8 mouse cellular contexts compared by ENCODE assay signal in genomic region chrX:16766156-16766555, GRCm38 (mm10). TPM values are rescaled to one million over a fixed set of nuclear protein-coding genes. Genes with fewer than 3 reads are reported as not detected.
A peak's percentile ranks its signal among the peaks of the same experiment; 100 is the strongest.
DNase-seq lines count a peak whose midpoint lies in the region; ATAC-seq lines count a peak whose summit lies in the region.

No protein-coding gene starts in this region.

- DNase-seq in heart, postnatal 10 days: peak; percentile 5 to 11
- DNase-seq in heart, adult 9 months (ENCODE audit: low spot score in 2 of 2): no peak
- DNase-seq in urinary bladder, postnatal 14 days (ENCODE audit: low spot score): peak; percentile 8
- DNase-seq in urinary bladder, postnatal 10 days (ENCODE audit: low spot score): no peak
- peak; percentile 25 to 27 for DNase-seq in left cerebral cortex, adult 18-20 months (ENCODE audit: low spot score in 2 of 2)
- no peak for DNase-seq in spleen, postnatal 14 days (ENCODE audit: low spot score in 2 of 2)
- DNase-seq in ovary, postnatal 10 days (ENCODE audit: low spot score): no peak

- H3K9me3 ChIP-seq in midbrain, embryonic 16.5 days (replicated peaks; ENCODE audit: control insufficient read depth, low read length, poor library complexity, severe bottlenecking): no peaks in the 10 kb centered on the region

- intact Hi-C loops in heart, postnatal 10 days (cut with DNase I): no loop called here

- no peak overlapping the region for H3K9ac ChIP-seq in midbrain, embryonic 16.5 days (ENCODE audit: low read depth, low read length)

- H3K4me2 ChIP-seq in midbrain, embryonic 16.5 days (ENCODE audit: low read length): no peak overlapping the region

- H3K27ac ChIP-seq in midbrain, embryonic 16.5 days (ENCODE audit: low read length): no peak overlapping the region

- no peaks in the 10 kb centered on the region for H3K36me3 ChIP-seq in midbrain, embryonic 16.5 days (ENCODE audit: control insufficient read depth, insufficient read depth, low read length)

- H3K4me3 ChIP-seq in midbrain, embryonic 16.5 days (ENCODE audit: low read depth, low read length): no peak overlapping the region

- no peaks in the 10 kb centered on the region for H3K4me1 ChIP-seq in midbrain, embryonic 16.5 days (ENCODE audit: control insufficient read depth, insufficient read depth, low read length)

- WGBS in midbrain, embryonic 16.5 days: 74% methylated on average over 4 of the region's 4 CpGs

- H3K27me3 ChIP-seq in midbrain, embryonic 16.5 days (ENCODE audit: control insufficient read depth, insufficient read depth, low read depth, low read length): no peaks in the 10 kb centered on the region

- ATAC-seq in midbrain, embryonic 16.5 days: no peak

RNA-seq across cellular contexts. Expression of gene Maob, which starts 51.0 kb away (rescaled TPM):
- total RNA-seq in heart, postnatal 10 days (2021): 10 to 100 TPM in 1 of 2 experiments, 1 to 10 TPM in 1; 9.5 to 11.5 TPM
- 10 to 100 TPM; 16.1 to 17.8 TPM for total RNA-seq in left cerebral cortex, adult 18-20 months (2021)
- polyA plus RNA-seq in midbrain, embryonic 16.5 days (2015; fragmentation: Nextera tagmentation; extraction: Ambion mirVana): 4.5 and 5.0 TPM in 2 replicates

Comparison
In these comparisons a context has a peak if more than half of its experiments do, and no peak if none do; other contexts are left out.
1. DNase-seq: peak in heart, postnatal 10 days (2 of 2), urinary bladder, postnatal 14 days (single experiment) and left cerebral cortex, adult 18-20 months (2 of 2); none in heart, adult 9 months (0 of 2), urinary bladder, postnatal 10 days (single experiment), spleen, postnatal 14 days (0 of 2) and ovary, postnatal 10 days (single experiment).